Mouse (Mus musculus): ENCODE data around the gene Ak1. TPM values are rescaled to one million over a fixed set of nuclear protein-coding genes. Genes with fewer than 3 reads are reported as not detected.

The Ak1 gene
- polyA plus RNA-seq, 1 experiment from 2014 or later = 1.3 TPM

DNA sequence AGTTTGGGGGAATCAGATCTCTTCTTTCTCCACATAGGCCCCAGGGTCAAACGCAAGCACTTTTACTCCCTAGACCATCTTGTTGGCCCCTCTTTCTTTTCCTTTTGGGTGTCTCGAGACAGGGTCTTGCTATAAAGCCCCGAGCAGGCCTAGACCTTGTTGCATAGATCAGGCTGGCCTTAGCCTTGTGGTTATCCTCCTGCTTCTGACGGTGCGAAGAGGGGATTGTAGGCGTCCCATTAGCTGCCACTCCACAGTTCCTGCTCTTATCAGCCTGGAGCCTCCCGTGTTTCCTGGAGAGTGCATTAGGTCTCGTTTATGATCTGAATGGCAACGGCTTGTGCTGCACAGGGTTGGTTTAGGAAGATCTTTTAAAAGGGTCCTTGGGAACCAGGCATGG, 22.5 kb downstream of the Ak1 start:
- ATAC-seq (no peak), DNase-seq (no peak)
- Histone ChIP-seq H3K4me1 (ENCODE audit: insufficient read depth) (peaks cover 27% of the 10 kb centered on the region), H3K9ac (replicated peaks) (no peak overlapping the region), H3K36me3 (replicated peaks; ENCODE audit: insufficient read depth, low read length) (no peaks in the 10 kb centered on the region), H3K4me3 (ENCODE audit: low read depth, low read length) (no peak overlapping the region), H3K9me3 (ENCODE audit: low read length) (no peaks in the 10 kb centered on the region), H3K27me3 (ENCODE audit: insufficient read depth, low read length) (no peaks in the 10 kb centered on the region), H3K27ac (ENCODE audit: low read depth) (peak overlapping the region; percentile 18; the same call in 1 of the 2 replicates), H3K4me2 (ENCODE audit: low read depth, low read length) (no peak overlapping the region)
- 54% methylated on average over 9 of the region's 9 CpGs for WGBS (ENCODE audit: insufficient replicate concordance)
- no peak for TF ChIP-seq EP300 (IDR thresholded peaks at IDR 0.05; ENCODE audit: low read depth)
- TF ChIP-seq CTCF (IDR thresholded peaks at IDR 0.05; ENCODE audit: low read depth) = no peak

DNA sequence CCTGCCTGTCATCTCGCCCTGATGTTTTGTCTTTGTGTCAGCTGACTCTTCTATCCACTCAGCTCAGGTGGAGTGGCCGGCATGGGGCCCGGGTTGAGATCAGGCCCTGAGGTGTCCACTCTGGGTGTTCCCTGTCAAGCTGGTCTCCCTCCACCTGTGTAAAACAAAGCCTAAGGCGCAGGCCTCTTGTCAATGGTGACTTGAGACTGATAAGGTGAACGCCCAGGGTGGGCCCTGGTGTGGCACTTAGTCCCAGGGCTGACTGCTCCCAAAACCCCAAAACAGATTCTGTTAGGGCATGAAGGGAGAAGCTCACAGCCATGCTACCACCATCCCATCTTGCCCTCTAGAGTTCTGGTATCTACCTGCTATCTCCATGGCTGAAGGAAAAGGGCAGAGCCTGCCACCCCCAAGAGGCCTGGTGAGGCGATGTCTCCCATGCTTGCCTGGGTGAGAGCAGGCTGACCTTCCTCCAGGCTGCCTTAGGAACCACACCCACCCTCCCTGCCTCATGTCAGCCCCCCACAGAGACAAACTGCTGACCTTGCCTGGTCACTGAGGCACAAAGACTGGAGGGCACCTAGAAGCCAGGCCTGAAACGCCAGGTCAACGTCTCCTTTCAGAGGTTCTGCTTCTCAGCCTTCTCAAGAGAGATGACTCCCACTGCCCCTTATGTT, 23.4 kb downstream of the Ak1 start:
- H3K4me1 ChIP-seq (ENCODE audit: insufficient read depth) = peaks cover 27% of the 10 kb centered on the region
- DNase-seq = no peak
- no peaks in the 10 kb centered on the region for H3K36me3 ChIP-seq (replicated peaks; ENCODE audit: insufficient read depth, low read length)
- H3K9ac ChIP-seq (replicated peaks) = no peak overlapping the region
- H3K27me3 ChIP-seq (ENCODE audit: insufficient read depth, low read length) = no peaks in the 10 kb centered on the region
- ATAC-seq = 0 out of 2 replicates have a peak, but pooled peaks have one; percentile 25
- no peak overlapping the region for H3K4me3 ChIP-seq (ENCODE audit: low read depth, low read length)
- TF ChIP-seq CTCF (IDR thresholded peaks at IDR 0.05; ENCODE audit: low read depth) (no peak), EP300 (IDR thresholded peaks at IDR 0.05; ENCODE audit: low read depth) (no peak)
- 63% methylated on average over 8 of the region's 8 CpGs for WGBS (ENCODE audit: insufficient replicate concordance)
- H3K4me2 ChIP-seq (ENCODE audit: low read depth, low read length) = no peak overlapping the region
- no peaks in the 10 kb centered on the region for H3K9me3 ChIP-seq (ENCODE audit: low read length)
- H3K27ac ChIP-seq (ENCODE audit: low read depth) = peak overlapping the region; percentile 18; the same call in 1 of the 2 replicates

DNA sequence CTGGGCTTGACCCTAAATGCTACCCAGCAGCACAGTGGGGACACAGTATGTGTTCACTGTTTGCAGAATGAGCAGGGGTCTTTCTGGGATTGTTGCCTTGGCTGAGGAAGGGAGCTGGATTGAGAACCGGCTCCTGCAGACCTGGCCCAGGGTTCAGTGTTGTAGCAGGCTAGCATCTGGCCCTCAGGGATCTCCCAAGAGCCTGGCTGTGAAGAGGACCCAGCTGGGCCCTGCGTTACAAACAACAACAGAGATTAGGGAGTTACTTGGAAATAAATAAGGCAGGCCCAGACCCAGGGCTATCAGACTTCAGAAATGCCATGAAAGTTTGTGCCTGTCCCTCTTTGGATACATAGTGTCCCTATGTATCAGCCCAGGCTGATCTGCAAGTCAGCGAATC, 24.1 kb downstream of the Ak1 start:
- DNase-seq (no peak), ATAC-seq (no peak)
- H3K9me3 ChIP-seq (ENCODE audit: low read length) = no peaks in the 10 kb centered on the region
- H3K9ac ChIP-seq (replicated peaks) = no peak overlapping the region
- peak overlapping the region; percentile 72; the same call in 1 of the 2 replicates for H3K27ac ChIP-seq (ENCODE audit: low read depth)
- 68% methylated on average over 3 of the region's 3 CpGs for WGBS (ENCODE audit: insufficient replicate concordance)
- H3K27me3 ChIP-seq (ENCODE audit: insufficient read depth, low read length) = no peaks in the 10 kb centered on the region
- H3K4me3 ChIP-seq (ENCODE audit: low read depth, low read length) = no peak overlapping the region
- H3K36me3 ChIP-seq (replicated peaks; ENCODE audit: insufficient read depth, low read length) = no peaks in the 10 kb centered on the region
- peaks cover 24% of the 10 kb centered on the region for H3K4me1 ChIP-seq (ENCODE audit: insufficient read depth)
- H3K4me2 ChIP-seq (ENCODE audit: low read depth, low read length) = no peak overlapping the region
- TF ChIP-seq CTCF (IDR thresholded peaks at IDR 0.05; ENCODE audit: low read depth) (no peak), EP300 (IDR thresholded peaks at IDR 0.05; ENCODE audit: low read depth) (no peak)

DNA sequence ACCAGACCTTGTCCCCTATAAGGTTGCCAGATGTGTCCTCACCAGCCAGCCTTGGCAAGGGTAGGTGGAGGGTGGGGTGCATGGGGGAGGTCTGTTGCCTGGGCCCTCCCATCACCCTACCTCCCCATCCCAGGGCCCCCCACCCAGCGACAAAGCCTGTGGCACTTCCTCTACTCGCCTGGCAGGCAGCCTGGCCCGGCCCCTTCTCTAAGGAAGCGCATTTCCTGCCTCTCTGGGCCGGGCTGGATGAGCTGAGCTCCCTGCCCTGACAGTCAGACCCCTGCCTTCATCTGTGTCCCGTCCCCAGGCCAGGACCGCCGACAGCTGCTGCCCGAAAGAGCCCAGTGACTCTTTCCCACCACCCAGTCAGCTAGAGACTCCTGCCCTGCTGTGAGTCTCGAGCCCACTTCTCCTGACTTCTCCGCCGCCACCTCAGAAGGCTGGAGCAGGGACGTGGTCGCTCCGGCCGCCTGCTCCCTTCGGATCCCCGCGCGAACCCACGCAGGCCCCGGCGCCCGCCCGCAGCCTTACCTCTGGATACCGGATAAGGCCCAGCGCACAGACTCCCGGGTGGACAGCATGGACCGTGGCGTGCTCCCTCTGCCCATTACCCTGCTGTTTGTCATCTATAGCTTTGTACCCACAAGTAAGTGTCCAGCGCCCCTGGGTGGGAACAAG, 25.0 kb downstream of the Ak1 start, which contains the start of gene Eng:
TSS of gene Eng (plus strand) at position 217 of the 678 bp plus-strand sequence.
- H3K4me3 ChIP-seq (ENCODE audit: low read depth, low read length) = peak within 1 kb of the TSS; percentile 46
- H3K4me2 ChIP-seq (ENCODE audit: low read depth, low read length) = peak within 1 kb of the TSS; percentile 74
- DNase-seq (peak; percentile 64), ATAC-seq (peak; percentile 54)
- no peaks in the 10 kb centered on the region for H3K27me3 ChIP-seq (ENCODE audit: insufficient read depth, low read length)
- TF ChIP-seq EP300 (IDR thresholded peaks at IDR 0.05; ENCODE audit: low read depth) = no peak
- no peak for TF ChIP-seq CTCF (IDR thresholded peaks at IDR 0.05; ENCODE audit: low read depth)
- WGBS (ENCODE audit: insufficient replicate concordance) = 23% methylated on average over 30 of the region's 31 CpGs
- peak within 1 kb of the TSS; percentile 70 for H3K9ac ChIP-seq (replicated peaks)
- peaks cover 22% of the 10 kb centered on the region for H3K4me1 ChIP-seq (ENCODE audit: insufficient read depth)
- H3K36me3 ChIP-seq (replicated peaks; ENCODE audit: insufficient read depth, low read length) = no peaks in the 10 kb centered on the region
- no peaks in the 10 kb centered on the region for H3K9me3 ChIP-seq (ENCODE audit: low read length)
- H3K27ac ChIP-seq (ENCODE audit: low read depth) = peak within 1 kb of the TSS; percentile 72

DNA sequence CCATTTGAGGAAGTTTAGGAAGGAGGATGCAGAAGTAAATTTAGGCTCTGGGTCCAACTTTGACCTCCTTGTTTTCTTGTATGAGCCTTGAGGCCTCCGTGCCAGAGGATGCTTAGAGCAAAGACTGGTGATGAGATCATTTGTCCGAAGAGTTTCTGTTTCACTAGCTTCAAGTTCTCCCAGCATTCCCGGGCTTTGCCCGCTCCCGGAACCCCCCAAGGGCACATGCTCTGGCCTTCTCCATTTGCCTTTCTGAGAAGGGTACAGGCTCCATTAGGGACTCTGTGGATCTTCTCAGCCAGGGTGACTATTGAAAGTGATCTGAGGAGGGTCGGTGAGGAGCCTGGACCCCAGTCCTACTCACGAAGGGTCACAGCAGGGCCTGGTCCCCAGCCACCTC, 25.8 kb downstream of the Ak1 start:
- DNase-seq = no peak
- H3K4me2 ChIP-seq (ENCODE audit: low read depth, low read length) = peak overlapping the region; percentile 74
- H3K27ac ChIP-seq (ENCODE audit: low read depth) = peak overlapping the region; percentile 72
- TF ChIP-seq CTCF (IDR thresholded peaks at IDR 0.05; ENCODE audit: low read depth) = no peak
- TF ChIP-seq EP300 (IDR thresholded peaks at IDR 0.05; ENCODE audit: low read depth) = no peak
- WGBS (ENCODE audit: insufficient replicate concordance) = 58% methylated on average over 7 of the region's 7 CpGs
- H3K9me3 ChIP-seq (ENCODE audit: low read length) = no peaks in the 10 kb centered on the region
- peaks cover 22% of the 10 kb centered on the region for H3K4me1 ChIP-seq (ENCODE audit: insufficient read depth)
- H3K9ac ChIP-seq (replicated peaks) = peak overlapping the region; percentile 70
- H3K27me3 ChIP-seq (ENCODE audit: insufficient read depth, low read length) = no peaks in the 10 kb centered on the region
- no peaks in the 10 kb centered on the region for H3K36me3 ChIP-seq (replicated peaks; ENCODE audit: insufficient read depth, low read length)
- peak overlapping the region; percentile 46 for H3K4me3 ChIP-seq (ENCODE audit: low read depth, low read length)
- ATAC-seq = no peak

DNA sequence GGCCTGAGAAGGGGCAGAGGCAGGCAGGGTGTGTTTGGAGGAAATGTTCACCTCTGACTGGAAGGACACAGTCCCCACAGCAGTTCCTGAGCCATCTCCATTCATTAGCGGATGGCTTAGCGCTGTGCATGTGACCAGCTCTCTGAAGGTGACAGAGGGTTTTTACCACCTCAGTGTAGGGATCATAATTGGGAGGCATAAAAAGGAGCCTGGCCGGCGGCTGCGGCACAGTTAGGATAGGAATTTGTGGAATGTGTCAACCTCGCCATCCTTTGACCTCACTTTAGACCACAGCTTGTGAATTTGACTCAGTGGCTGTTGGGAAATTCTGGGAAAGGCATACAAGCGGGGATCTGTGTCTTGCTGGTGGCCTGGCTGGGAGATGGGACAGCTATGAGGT, 32.2 kb downstream of the Ak1 start:
- Histone ChIP-seq H3K27me3 (ENCODE audit: insufficient read depth, low read length) (no peaks in the 10 kb centered on the region), H3K4me2 (ENCODE audit: low read depth, low read length) (no peak overlapping the region), H3K27ac (ENCODE audit: low read depth) (peak overlapping the region; percentile 77; the same call in 1 of the 2 replicates), H3K36me3 (replicated peaks; ENCODE audit: insufficient read depth, low read length) (no peaks in the 10 kb centered on the region), H3K4me3 (ENCODE audit: low read depth, low read length) (no peak overlapping the region), H3K4me1 (ENCODE audit: insufficient read depth) (peaks cover 16% of the 10 kb centered on the region), H3K9me3 (ENCODE audit: low read length) (no peaks in the 10 kb centered on the region), H3K9ac (replicated peaks) (no peak overlapping the region)
- WGBS (ENCODE audit: insufficient replicate concordance) = 65% methylated on average over 7 of the region's 7 CpGs
- DNase-seq (no peak), ATAC-seq (no peak)
- TF ChIP-seq CTCF (IDR thresholded peaks at IDR 0.05; ENCODE audit: low read depth) (no peak), EP300 (IDR thresholded peaks at IDR 0.05; ENCODE audit: low read depth) (no peak)
